ENCODE assay signal across 35 mouse cellular contexts in genomic region chr15:39998063-39998462, GRCm38 (mm10).
"Had no signal": no experiment of that assay in that cellular context is flagged by ENCODE, and none has a peak within 500 bp of the region (broad histone marks: within the 10 kb centered on the region; RNA-seq: fewer than 3 reads in every experiment).

No protein-coding gene starts in this region.

- H3K4me2 ChIP-seq: heart, embryonic 11.5 days; heart, embryonic 12.5 days; heart, embryonic 13.5 days; heart, embryonic 15.5 days; hindbrain, embryonic 12.5 days; hindbrain, embryonic 13.5 days; hindbrain, embryonic 14.5 days; hindbrain, embryonic 15.5 days; intestine, embryonic 15.5 days; kidney, embryonic 15.5 days had no signal

- H3K4me1 ChIP-seq: heart, embryonic 13.5 days; heart, embryonic 15.5 days; hindbrain, embryonic 10.5 days; hindbrain, embryonic 12.5 days; hindbrain, embryonic 13.5 days; hindbrain, embryonic 15.5 days; intestine, embryonic 15.5 days; kidney, embryonic 15.5 days had no signal

- H3K36me3 ChIP-seq: heart, embryonic 10.5 days; heart, embryonic 12.5 days; heart, embryonic 13.5 days; heart, embryonic 15.5 days; hindbrain, embryonic 10.5 days; hindbrain, embryonic 12.5 days; hindbrain, embryonic 13.5 days; hindbrain, embryonic 15.5 days; intestine, embryonic 15.5 days; kidney, embryonic 15.5 days had no signal

- H3K27ac ChIP-seq: heart, adult 2 months; heart, embryonic 10.5 days; heart, embryonic 13.5 days; heart, embryonic 15.5 days; hindbrain, embryonic 10.5 days; hindbrain, embryonic 12.5 days; hindbrain, embryonic 13.5 days; hindbrain, embryonic 14.5 days; hindbrain, embryonic 15.5 days; hindbrain, postnatal 0 days; intestine, embryonic 15.5 days; kidney, embryonic 15.5 days; kidney, postnatal 0 days; layer of hippocampus, adult 2 months had no signal

- ATAC-seq: hindbrain, embryonic 16.5 days; hindbrain, postnatal 0 days; inflammation-experienced regulatory T-cells, adult 6 months; intestine, embryonic 15.5 days; intestine, embryonic 16.5 days; intestine, postnatal 0 days had no signal

- H3K4me3 ChIP-seq: heart, adult 2 months; heart, embryonic 10.5 days; heart, embryonic 12.5 days; heart, embryonic 13.5 days; heart, embryonic 15.5 days; hindbrain, embryonic 10.5 days; hindbrain, embryonic 12.5 days; hindbrain, embryonic 13.5 days; hindbrain, embryonic 15.5 days; intestine, embryonic 15.5 days; kidney, embryonic 15.5 days; layer of hippocampus, adult 2 months had no signal

- H3K9ac ChIP-seq: heart, embryonic 12.5 days; heart, embryonic 13.5 days; heart, embryonic 15.5 days; hindbrain, embryonic 12.5 days; hindbrain, embryonic 13.5 days; hindbrain, embryonic 14.5 days; hindbrain, embryonic 15.5 days; intestine, embryonic 15.5 days; kidney, embryonic 15.5 days had no signal

- H3K27me3 ChIP-seq: heart, embryonic 12.5 days; heart, embryonic 13.5 days; heart, embryonic 15.5 days; hindbrain, embryonic 12.5 days; hindbrain, embryonic 13.5 days; hindbrain, embryonic 15.5 days; intestine, embryonic 15.5 days; kidney, embryonic 15.5 days had no signal

- DNase-seq: heart, adult 2 months; heart, postnatal 10 days; heart, postnatal 14 days; heart, postnatal 36 days; heart, postnatal 4 days; kidney, adult 11 months; kidney, adult 18-20 months; kidney, adult 2 months; kidney, adult 8-10 months; kidney, adult 9 months; kidney, postnatal 10 days; kidney, postnatal 14 days; kidney, postnatal 25 days; kidney, postnatal 36 days; kidney, postnatal 4 days; layer of hippocampus, adult 9-11 months had no signal

- H3K9me3 ChIP-seq: heart, embryonic 10.5 days; heart, embryonic 12.5 days; heart, embryonic 13.5 days; heart, embryonic 15.5 days; hindbrain, embryonic 10.5 days; hindbrain, embryonic 12.5 days; hindbrain, embryonic 13.5 days; hindbrain, embryonic 15.5 days; intestine, embryonic 15.5 days; kidney, embryonic 15.5 days had no signal
